Mouse (Mus musculus): ENCODE results near the gene Mrpl57.
"Not testable (repeated sequence)": the region's sequence is repeated elsewhere in the genome, so short reads cannot be mapped to it uniquely, and the experiment has no call there.

The Mrpl57 gene

GRCm38 (mm10) chr14:57825788-57826751, at the start of gene Mrpl57, which contains the start of gene Ska3:
TSS of gene Mrpl57 (plus strand) at chr14:57826234.
TSS of gene Ska3 (minus strand) at chr14:57826185.
- DNase-seq (ENCODE audit: low read depth, low spot score): peak; percentile 93

- DNase-seq (ENCODE audit: low read depth, low spot score): no peak
Measured at GRCm38 (mm10) chr14:57787406-57787805, 38.6 kb upstream of the Mrpl57 start.

- no peak for DNase-seq (ENCODE audit: low read depth, low spot score)
Measured at GRCm38 (mm10) chr14:57789311-57789710, 36.7 kb upstream of the Mrpl57 start.

GRCm38 (mm10) chr14:57789759-57790158, 36.3 kb upstream of the Mrpl57 start:
- no peak for DNase-seq (ENCODE audit: low read depth, low spot score)

- DNase-seq (ENCODE audit: low read depth, low spot score): no peak
Measured at GRCm38 (mm10) chr14:57791171-57791570, 34.9 kb upstream of the Mrpl57 start.

GRCm38 (mm10) chr14:57797551-57797950, 28.5 kb upstream of the Mrpl57 start:
- DNase-seq (ENCODE audit: low read depth, low spot score): no peak

- DNase-seq (ENCODE audit: low read depth, low spot score): peak; percentile 98
Measured at GRCm38 (mm10) chr14:57797991-57798931, 27.8 kb upstream of the Mrpl57 start, which contains the start of gene Sap18. TSS of gene Sap18 (plus strand) at chr14:57798180.

- no peak for DNase-seq (ENCODE audit: low read depth, low spot score)
Measured at GRCm38 (mm10) chr14:57803731-57804130, 22.3 kb upstream of the Mrpl57 start.

- no peak for DNase-seq (ENCODE audit: low read depth, low spot score)
Measured at GRCm38 (mm10) chr14:57808558-57808957, 17.5 kb upstream of the Mrpl57 start.

GRCm38 (mm10) chr14:57810886-57811285, 15.1 kb upstream of the Mrpl57 start:
- DNase-seq (ENCODE audit: low read depth, low spot score): no peak

- no peak for DNase-seq (ENCODE audit: low read depth, low spot score)
Measured at GRCm38 (mm10) chr14:57811844-57812243, 14.2 kb upstream of the Mrpl57 start.

- no peak for DNase-seq (ENCODE audit: low read depth, low spot score)
Measured at GRCm38 (mm10) chr14:57820839-57821238, 5.2 kb upstream of the Mrpl57 start.

- no peak for DNase-seq (ENCODE audit: low read depth, low spot score)
Measured at GRCm38 (mm10) chr14:57827284-57827683, 1.2 kb downstream of the Mrpl57 start.

GRCm38 (mm10) chr14:57833526-57833925, 7.5 kb downstream of the Mrpl57 start:
- DNase-seq (ENCODE audit: low read depth, low spot score): no peak

- no peak for DNase-seq (ENCODE audit: low read depth, low spot score)
Measured at GRCm38 (mm10) chr14:57835157-57835556, 9.1 kb downstream of the Mrpl57 start.

GRCm38 (mm10) chr14:57844535-57844934, 18.5 kb downstream of the Mrpl57 start:
- DNase-seq (ENCODE audit: low read depth, low spot score): no peak

GRCm38 (mm10) chr14:57848061-57848460, 22.0 kb downstream of the Mrpl57 start:
- DNase-seq (ENCODE audit: low read depth, low spot score): not testable (repeated sequence)

- no peak for DNase-seq (ENCODE audit: low read depth, low spot score)
Measured at GRCm38 (mm10) chr14:57848646-57849045, 22.6 kb downstream of the Mrpl57 start.

GRCm38 (mm10) chr14:57850330-57850729, 24.3 kb downstream of the Mrpl57 start:
- DNase-seq (ENCODE audit: low read depth, low spot score): no peak

- no peak for DNase-seq (ENCODE audit: low read depth, low spot score)
Measured at GRCm38 (mm10) chr14:57852961-57853360, 26.9 kb downstream of the Mrpl57 start.

GRCm38 (mm10) chr14:57856037-57856436, 30.0 kb downstream of the Mrpl57 start:
- not testable (repeated sequence) for DNase-seq (ENCODE audit: low read depth, low spot score)

GRCm38 (mm10) chr14:57858601-57859000, 32.6 kb downstream of the Mrpl57 start:
- no peak for DNase-seq (ENCODE audit: low read depth, low spot score)

All from retina, postnatal 7 days (tissue).